Mouse (Mus musculus) liver, embryonic 14.5 days (tissue): ENCODE measurements at regions not wholly inside any gene's neighbourhood (a gene's known extent, or its start where the extent isn't known, plus 50 kb on each side); places are given as distances from the start of the nearest gene placed in this dataset.

Source experiments
- ATAC-seq: fragments of 200-750 bp; cut with Nextera tagmentation; 2 replicates; pipeline ENCODE4 v1.8.0; 2017; ENCODE audit warnings: moderate number of reproducible peaks, mild to moderate bottlenecking, moderate library complexity; ENCODE audit not compliant: insufficient read depth
- DNase-seq, 3 experiments: peaks; one replicate each; pipeline ENCODE4 v3.0.0-alpha.2; 2012 to 2013; ENCODE audit warnings: low read depth in 3 of 3, low spot score in 3 of 3
- H3K27ac ChIP-seq: fragments of 300-500 bp; sonication (generic); 2 replicates; pipeline ENCODE4 v1.5.1; 2014; ENCODE audit warnings: moderate library complexity, mild to moderate bottlenecking, control low read depth, inconsistent platforms
- H3K27me3 ChIP-seq: fragments of 300-500 bp; sonication (generic); 2 replicates; pipeline ENCODE4 v1.6.1; 2014; ENCODE audit warnings: mild to moderate bottlenecking, low read length, moderate library complexity; ENCODE audit not compliant: control insufficient read depth, insufficient read depth
- H3K36me3 ChIP-seq: fragments of 300-500 bp; sonication (generic); replicated peaks from 2 replicates; pipeline ENCODE4 v1.6.1; 2014; ENCODE audit warnings: low read depth; ENCODE audit not compliant: control insufficient read depth, insufficient read depth
- H3K4me1 ChIP-seq, 2 experiments: fragments of 200-500 bp in 1 of 2; fragments of 300-500 bp in 1 of 2; sonication (generic) in 1 of 2; replicated peaks; 2 replicates each; pipeline ENCODE4 v1.6.1; 2012 to 2014; ENCODE audit warnings: antibody characterized with exemption in 1 of 2, inconsistent platforms in 1 of 2, low read length in 1 of 2; ENCODE audit not compliant: control insufficient read depth in 2 of 2, insufficient read depth in 2 of 2
- H3K4me2 ChIP-seq: fragments of 300-500 bp; sonication (generic); 2 replicates; pipeline ENCODE4 v1.6.1; 2014; ENCODE audit warnings: low read depth, mild to moderate bottlenecking, control low read depth, moderate library complexity
- H3K4me3 ChIP-seq, 2 experiments: fragments of 200-500 bp in 1 of 2; fragments of 300-500 bp in 1 of 2; sonication (generic) in 1 of 2; 2 replicates each; pipeline ENCODE4 v1.5.1; 2012 to 2014; ENCODE audit warnings: low read depth in 2 of 2, low read length in 2 of 2, mild to moderate bottlenecking in 2 of 2, control low read depth in 1 of 2, inconsistent platforms in 1 of 2, moderate library complexity in 1 of 2; ENCODE audit not compliant: insufficient read depth in 1 of 2
- H3K9ac ChIP-seq: fragments of 300-500 bp; sonication (generic); replicated peaks from 2 replicates; pipeline ENCODE4 v1.6.1; 2014; ENCODE audit warnings: mild to moderate bottlenecking, control low read depth, moderate library complexity
- H3K9me3 ChIP-seq: fragments of 300-500 bp; sonication (generic); 2 replicates; pipeline ENCODE4 v1.6.1; 2016; ENCODE audit warnings: low read length, mixed read lengths; ENCODE audit not compliant: control insufficient read depth
- CTCF ChIP-seq: IDR thresholded peaks from 2 replicates; pipeline ENCODE4 v1.5.1; 2016; ENCODE audit warnings: antibody characterized with exemption, low read depth, control low read depth
- EP300 ChIP-seq: IDR thresholded peaks from 2 replicates; pipeline ENCODE4 v1.6.1; 2016; ENCODE audit warnings: antibody characterized with exemption, low read depth
- WGBS: fragments of 180-500 bp; shearing (Covaris S2); extraction: QIAGEN DNeasy Blood & Tissue Kit; methylation state at CpG from one replicate; pipeline ENCODE4 v1.1.7; 2014; ENCODE audit not compliant: insufficient replicate concordance; 5-methylcytosine and 5-hydroxymethylcytosine counted together

DNA sequence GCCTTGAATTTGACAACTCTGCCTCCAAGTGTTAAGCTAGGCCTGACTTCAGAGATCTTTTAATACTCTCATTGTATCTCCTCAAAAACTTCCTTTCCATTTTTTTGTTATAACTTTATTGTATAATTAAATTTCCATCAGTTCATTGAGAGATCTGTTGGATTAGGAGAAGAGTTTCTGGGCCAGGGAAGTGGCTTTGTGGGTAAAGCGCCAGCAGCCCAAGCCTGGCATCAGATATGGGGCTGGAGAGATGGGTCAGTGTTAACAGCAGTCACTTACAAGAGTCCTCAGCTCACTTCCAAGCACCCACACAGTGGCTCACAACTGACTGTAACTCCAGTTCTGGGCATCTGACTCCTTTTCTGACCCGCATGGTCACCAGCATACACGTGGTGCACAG is 167.3 kb downstream of the Rab11fip4 start:
- H3K9me3 ChIP-seq = no peaks in the 10 kb centered on the region

DNA sequence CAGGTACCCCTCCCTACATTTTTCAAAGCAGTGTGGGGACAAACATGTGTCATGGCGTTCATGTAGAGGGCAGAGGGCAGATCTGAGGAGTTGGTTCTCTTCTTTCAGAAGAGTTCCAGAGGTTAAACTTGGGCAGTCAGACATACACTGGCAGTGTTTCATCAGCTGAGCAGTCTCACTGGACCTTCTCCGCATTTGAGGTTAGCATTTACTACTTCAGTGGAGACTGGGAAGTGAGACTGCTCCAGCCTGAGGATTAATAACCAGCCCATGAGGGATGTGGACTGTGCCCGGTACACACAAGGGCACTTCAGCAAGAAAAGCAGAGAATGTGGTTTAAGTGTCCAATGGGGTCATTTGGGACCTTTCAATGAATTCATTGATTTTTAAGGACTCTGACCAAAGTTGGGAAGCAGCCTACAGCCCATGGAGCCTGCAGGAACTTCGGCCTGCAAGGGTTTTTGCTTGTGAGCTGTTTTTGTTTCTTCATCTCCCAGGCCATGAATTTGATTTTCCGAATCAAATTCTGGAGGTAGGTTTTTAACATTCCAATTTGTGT is 166.6 kb downstream of the Rab11fip4 start:
- WGBS = 51% methylated on average over 5 of the region's 5 CpGs
- Histone ChIP-seq H3K4me3 (no peak overlapping the region), H3K9me3 (no peaks in the 10 kb centered on the region), H3K27ac (no peak overlapping the region), H3K36me3 (no peaks in the 10 kb centered on the region), H3K4me2 (no peak overlapping the region), H3K27me3 (no peaks in the 10 kb centered on the region), H3K9ac (no peak overlapping the region), H3K4me1 (peaks cover 0 to 9% of the 10 kb centered on the region in 2 experiments; a peak in 2 of 4 replicates)
- TF ChIP-seq EP300 (no peak), CTCF (no peak)
- ATAC-seq (no peak), DNase-seq (no peak)

More for the DNA sequence above, 167.3 kb downstream of the Rab11fip4 start:
- H3K36me3 ChIP-seq = no peaks in the 10 kb centered on the region
- H3K4me2 ChIP-seq = no peak overlapping the region
- H3K9ac ChIP-seq = no peak overlapping the region
- ATAC-seq (no peak), DNase-seq (no peak)
- WGBS = 63% methylated on average over 3 of the region's 3 CpGs
- no peak overlapping the region for H3K27ac ChIP-seq
- TF ChIP-seq CTCF = no peak
- TF ChIP-seq EP300 = no peak
- no peak overlapping the region for H3K4me3 ChIP-seq
- H3K4me1 ChIP-seq = peaks cover 0 to 7% of the 10 kb centered on the region in 2 experiments; a peak in 2 of 4 replicates
- H3K27me3 ChIP-seq = no peaks in the 10 kb centered on the region

DNA sequence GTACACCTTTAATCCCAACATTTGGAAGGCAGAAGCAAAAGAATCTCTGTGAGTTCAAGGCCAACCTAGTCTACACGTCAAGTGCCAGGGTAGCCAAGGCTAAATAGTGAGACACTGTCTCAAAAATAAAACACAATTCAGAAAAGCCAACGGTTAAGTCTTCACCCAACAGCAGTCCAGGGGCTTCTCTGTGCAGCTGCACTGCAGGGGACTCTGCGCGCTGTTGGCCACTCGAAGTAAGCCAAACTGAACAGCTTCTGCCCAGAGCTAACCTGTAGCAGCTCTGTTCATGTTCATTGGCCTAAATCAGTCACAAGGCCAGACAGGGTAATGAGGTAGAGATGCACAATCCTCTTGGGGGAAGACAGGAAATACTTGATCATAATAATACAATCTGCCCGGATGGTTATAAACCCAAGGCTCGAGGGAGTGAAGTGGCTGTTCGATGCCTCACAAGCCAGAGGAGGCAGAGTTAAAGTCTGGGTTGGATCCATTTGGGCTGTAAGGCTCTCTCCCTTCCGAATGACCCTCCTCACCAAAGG is 165.4 kb downstream of the Rab11fip4 start:
- DNase-seq (no peak), ATAC-seq (no peak)
- H3K9me3 ChIP-seq = no peaks in the 10 kb centered on the region
- no peak overlapping the region for H3K27ac ChIP-seq
- H3K4me3 ChIP-seq = no peak overlapping the region
- H3K27me3 ChIP-seq = no peaks in the 10 kb centered on the region
- H3K4me2 ChIP-seq = no peak overlapping the region
- 68% methylated on average over 9 of the region's 9 CpGs for WGBS
- H3K9ac ChIP-seq = no peak overlapping the region
- TF ChIP-seq EP300 (no peak), CTCF (no peak)
- H3K4me1 ChIP-seq = peaks cover 0 to 13% of the 10 kb centered on the region in 2 experiments; a peak in 2 of 4 replicates
- no peaks in the 10 kb centered on the region for H3K36me3 ChIP-seq

DNA sequence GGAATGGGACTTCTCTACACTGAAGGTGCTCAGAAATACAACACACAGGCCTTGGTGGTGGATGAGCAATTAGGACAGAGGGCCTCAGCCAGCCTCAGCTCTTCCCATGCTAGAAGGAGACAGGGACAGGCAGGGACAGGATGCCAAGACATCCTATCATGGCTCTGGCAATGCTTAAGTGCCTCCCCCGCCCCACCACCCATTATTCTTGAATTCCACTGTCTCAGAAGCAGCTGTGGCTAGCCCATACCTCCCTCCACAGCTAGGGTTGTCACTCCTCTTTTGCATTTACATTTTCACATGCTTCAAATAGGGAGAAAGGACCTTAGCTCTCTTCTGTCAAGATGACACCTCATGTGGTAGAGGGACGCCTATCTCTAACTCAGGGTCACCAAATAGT is 162.5 kb downstream of the Rab11fip4 start:
- ATAC-seq = no peak

DNA sequence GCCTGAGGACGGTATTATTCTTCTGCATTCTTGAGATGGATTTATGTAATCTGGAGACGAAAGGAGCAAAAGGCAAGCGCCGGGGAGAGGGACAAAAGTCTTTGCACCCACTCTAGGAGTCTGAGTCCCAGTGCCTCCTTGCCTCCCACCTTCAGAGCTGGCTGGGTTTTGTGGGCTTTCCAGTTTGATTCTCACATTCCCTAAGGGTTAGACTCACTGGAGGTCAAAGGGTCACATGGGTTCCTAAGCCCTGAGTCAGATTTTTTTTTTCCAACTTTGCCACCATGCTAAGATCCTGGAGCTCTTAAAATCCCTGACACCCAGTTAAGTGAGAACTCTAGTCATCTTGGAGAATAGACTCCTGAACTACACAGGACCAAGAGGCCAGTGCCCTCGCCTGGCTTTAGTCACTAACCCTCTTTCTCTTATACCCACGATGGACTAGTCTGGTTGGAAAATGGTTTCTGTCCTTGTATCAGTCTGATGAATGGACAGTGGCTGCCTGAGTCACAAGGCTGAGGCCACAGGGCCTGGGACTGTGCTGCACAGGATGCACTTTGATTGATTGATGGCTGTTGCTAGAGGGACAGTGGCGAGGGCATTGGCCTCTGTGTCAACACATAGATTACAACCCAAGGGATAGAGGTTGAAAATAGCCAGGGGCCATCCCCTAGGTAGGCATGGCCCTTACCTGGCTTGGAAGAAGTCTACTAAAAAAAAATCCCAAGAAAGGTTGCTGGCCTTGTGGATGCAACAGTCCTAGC is 161.9 kb downstream of the Rab11fip4 start:
- Histone ChIP-seq H3K9ac (no peak overlapping the region), H3K4me2 (no peak overlapping the region), H3K4me3 (no peak overlapping the region), H3K9me3 (no peaks in the 10 kb centered on the region), H3K27ac (no peak overlapping the region), H3K4me1 (peaks cover 0 to 11% of the 10 kb centered on the region in 2 experiments; a peak in 3 of 4 replicates), H3K27me3 (no peaks in the 10 kb centered on the region), H3K36me3 (no peaks in the 10 kb centered on the region)
- WGBS = 48% methylated on average over 7 of the region's 7 CpGs
- no peak for TF ChIP-seq EP300
- TF ChIP-seq CTCF = no peak
- peak; percentile 51 for ATAC-seq
- DNase-seq = no peak

More for the DNA sequence above, 162.5 kb downstream of the Rab11fip4 start:
- H3K27ac ChIP-seq = no peak overlapping the region
- no peak overlapping the region for H3K9ac ChIP-seq
- DNase-seq = no peak
- peaks cover 0 to 13% of the 10 kb centered on the region in 2 experiments; a peak in 3 of 4 replicates for H3K4me1 ChIP-seq
- TF ChIP-seq EP300 (no peak), CTCF (no peak)
- H3K9me3 ChIP-seq = no peaks in the 10 kb centered on the region
- H3K4me3 ChIP-seq = no peak overlapping the region
- 51% methylated on average over 2 of the region's 2 CpGs for WGBS
- no peaks in the 10 kb centered on the region for H3K36me3 ChIP-seq
- H3K4me2 ChIP-seq = no peak overlapping the region
- H3K27me3 ChIP-seq = no peaks in the 10 kb centered on the region
